Mouse (Mus musculus): ENCODE data around the gene Gm1043.

GRCm38 (mm10) chr5:37066703-37067568 is 18.2 kb upstream of the Gm1043 start:
- TF ChIP-seq POLR2A (IDR thresholded peaks at IDR 0.05; ENCODE audit: borderline replicate concordance, extremely low read depth, low read depth, low read length) (no peak), CTCF (IDR thresholded peaks at IDR 0.05; ENCODE audit: insufficient read depth, low read length) (no peak)

Measured in lung, adult 2 months (tissue).